Mouse (Mus musculus) testis, adult 2 months (tissue): ENCODE results near the gene Sptbn4. TPM values are rescaled to one million over a fixed set of nuclear protein-coding genes. Genes with fewer than 3 reads are reported as not detected.

Source experiments
- H3K27ac ChIP-seq: fragments of 200-500 bp; 2 replicates; pipeline ENCODE4 v1.5.1; 2012; ENCODE audit warnings: low read depth, low read length; ENCODE audit not compliant: control insufficient read depth, insufficient read depth
- H3K27me3 ChIP-seq: fragments of 200-500 bp; 2 replicates; pipeline ENCODE4 v1.6.1; 2012; ENCODE audit warnings: mild to moderate bottlenecking, low read length, moderate library complexity; ENCODE audit not compliant: control insufficient read depth, insufficient read depth
- H3K36me3 ChIP-seq: fragments of 200-500 bp; 2 replicates; pipeline ENCODE4 v1.6.1; 2012; ENCODE audit warnings: mild to moderate bottlenecking, low read length; ENCODE audit not compliant: control insufficient read depth, insufficient read depth
- H3K4me1 ChIP-seq: fragments of 200-500 bp; 2 replicates; pipeline ENCODE4 v1.6.1; 2012; ENCODE audit warnings: low read length; ENCODE audit not compliant: control insufficient read depth, insufficient read depth
- H3K4me3 ChIP-seq: fragments of 200-500 bp; 2 replicates; pipeline ENCODE4 v1.5.1; 2012; ENCODE audit warnings: low read depth, mild to moderate bottlenecking, low read length, moderate library complexity, mixed read lengths; ENCODE audit not compliant: control insufficient read depth
- CTCF ChIP-seq: fragments of 200-500 bp; IDR thresholded peaks from 2 replicates; pipeline ENCODE4 v1.5.1; 2012; ENCODE audit warnings: low read depth, mild to moderate bottlenecking, inconsistent platforms, low read length, moderate library complexity; ENCODE audit not compliant: control insufficient read depth, insufficient read depth, insufficient replicate concordance
- POLR2A ChIP-seq: fragments of 200-500 bp; IDR thresholded peaks from 2 replicates; pipeline ENCODE4 v1.6.1; 2012; ENCODE audit warnings: low read depth, mild to moderate bottlenecking, inconsistent platforms, low read length, moderate library complexity; ENCODE audit not compliant: control insufficient read depth
- polyA plus RNA-seq: library from polyadenylated mRNA; depleted of rRNA; stranded (reverse); fragments of >200 nt; gene quantifications from 2 replicates; pipeline ENCODE4 v1.2.3, GENCODE M21; 2012

The Sptbn4 gene
- polyA plus RNA-seq, 1 experiment, result 34.7 TPM

DNA sequence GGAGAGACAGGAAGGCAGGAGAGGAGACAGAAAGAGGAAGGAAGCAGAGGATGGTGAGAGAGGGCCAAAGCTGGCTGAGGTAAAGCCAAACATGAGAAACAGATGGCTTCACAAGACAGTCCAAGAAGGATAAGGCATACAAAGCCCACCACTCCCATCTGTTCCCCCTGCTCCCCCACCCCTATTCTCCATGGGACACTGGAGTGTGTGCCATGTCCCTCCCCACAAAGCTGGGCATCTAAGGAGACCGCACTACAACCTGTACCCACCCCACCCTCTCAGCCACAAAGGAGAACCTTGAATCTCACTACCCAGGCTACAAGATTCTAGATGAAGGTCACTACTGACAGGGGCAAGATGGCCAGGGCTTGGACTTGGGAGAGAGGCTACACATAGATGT is 20.1 kb downstream of the Sptbn4 start:
- H3K27ac ChIP-seq, result no peak overlapping the region
- H3K4me3 ChIP-seq, result no peak overlapping the region
- TF ChIP-seq CTCF (no peak), POLR2A (no peak)
- no peaks in the 10 kb centered on the region for H3K27me3 ChIP-seq
- H3K36me3 ChIP-seq, result no peaks in the 10 kb centered on the region
- H3K4me1 ChIP-seq, result no peaks in the 10 kb centered on the region; the same call in none of the 2 replicates

DNA sequence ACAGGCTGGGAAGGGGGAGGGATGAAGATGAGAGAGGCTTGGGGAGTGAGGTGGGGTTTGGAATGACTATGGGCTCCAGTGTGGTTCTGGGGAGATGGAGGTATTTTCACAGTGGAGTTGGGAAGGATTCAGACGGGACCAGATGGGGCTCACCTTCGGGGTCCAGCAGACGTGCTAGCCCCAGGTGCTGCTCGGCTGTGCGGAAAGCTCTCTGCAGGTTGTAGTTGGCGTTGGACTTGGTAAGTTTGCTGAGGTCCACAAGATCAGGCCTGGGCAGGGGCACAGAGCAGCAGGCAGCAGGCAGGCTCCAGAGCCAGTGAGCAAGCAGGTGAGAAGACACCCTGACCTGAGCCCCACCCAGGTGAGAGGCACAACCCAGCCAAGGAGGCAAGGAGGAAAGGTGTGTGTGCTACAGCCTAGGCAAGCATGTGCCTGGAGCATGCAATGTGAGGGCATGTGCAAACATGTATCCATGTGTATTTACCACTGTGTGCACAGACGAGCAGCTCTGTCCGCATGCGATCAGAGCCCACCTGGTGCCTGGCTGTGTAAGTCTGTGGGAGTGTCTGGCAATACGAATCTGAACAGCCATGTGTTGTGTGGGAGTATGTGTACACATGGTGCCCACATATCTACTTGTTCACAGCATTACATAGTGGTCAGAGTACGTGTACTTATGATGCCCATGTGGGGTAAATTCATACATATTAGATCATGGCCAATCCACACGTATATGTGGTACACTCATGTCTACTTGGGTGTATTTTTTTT is 23.7 kb downstream of the Sptbn4 start:
- TF ChIP-seq POLR2A (no peak), CTCF (no peak)
- Histone ChIP-seq H3K27ac (no peak overlapping the region), H3K4me3 (no peak overlapping the region), H3K27me3 (no peaks in the 10 kb centered on the region), H3K4me1 (no peaks in the 10 kb centered on the region; the same call in none of the 2 replicates), H3K36me3 (no peaks in the 10 kb centered on the region)

DNA sequence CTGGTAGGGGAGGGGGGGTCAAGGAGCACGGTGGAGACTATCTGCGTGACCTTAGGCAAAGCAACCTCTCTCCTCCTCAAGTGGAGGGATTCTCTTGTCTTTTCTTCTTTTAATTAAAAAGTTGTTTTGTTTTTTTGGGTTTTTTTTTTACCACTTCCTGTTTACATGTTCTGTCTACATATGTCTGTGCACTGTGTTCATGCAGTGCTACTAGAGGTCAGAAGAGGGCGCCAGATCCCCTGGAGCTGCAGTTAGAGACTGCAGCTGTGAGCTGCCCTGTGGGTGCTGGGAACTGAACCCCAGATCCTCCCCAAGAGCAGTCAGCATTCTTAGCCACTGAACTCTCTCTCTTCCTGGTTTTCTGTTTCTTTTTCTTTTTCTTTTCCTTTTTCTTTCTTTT is 28.4 kb downstream of the Sptbn4 start:
- Histone ChIP-seq H3K36me3 (no peaks in the 10 kb centered on the region), H3K4me1 (peaks cover 4% of the 10 kb centered on the region), H3K27me3 (no peaks in the 10 kb centered on the region), H3K27ac (no peak overlapping the region), H3K4me3 (no peak overlapping the region)
- TF ChIP-seq POLR2A (no peak), CTCF (peak; percentile 73; the same call in 1 of the 2 replicates)

DNA sequence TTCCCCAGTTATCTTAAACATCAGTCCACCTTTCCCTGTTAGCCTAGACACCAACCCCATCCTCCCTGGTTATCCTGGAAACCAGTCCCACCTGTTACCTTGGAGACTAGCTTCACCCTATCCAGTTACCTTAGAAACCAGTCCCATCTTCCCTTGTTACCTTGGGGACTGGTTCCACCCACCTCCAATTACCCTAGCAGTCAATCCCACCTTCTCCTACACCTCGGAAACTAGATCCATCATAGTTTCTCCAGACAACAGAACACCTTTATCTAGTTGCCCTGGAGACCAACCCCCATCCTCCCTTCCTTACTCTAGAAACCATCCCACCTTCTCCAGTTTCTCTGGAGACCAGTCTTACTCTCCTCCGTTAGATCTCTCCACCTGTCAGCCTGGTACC is 30.3 kb downstream of the Sptbn4 start:
- Histone ChIP-seq H3K27me3 (no peaks in the 10 kb centered on the region), H3K36me3 (no peaks in the 10 kb centered on the region), H3K27ac (no peak overlapping the region), H3K4me3 (no peak overlapping the region), H3K4me1 (peaks cover 4% of the 10 kb centered on the region)
- no peak for TF ChIP-seq CTCF
- TF ChIP-seq POLR2A, result no peak

GRCm38 (mm10) chr7:27408379-27409176 is 38.9 kb downstream of the Sptbn4 start:
- H3K27ac ChIP-seq, result no peak overlapping the region
- TF ChIP-seq POLR2A, result no peak
- peak; percentile 76 for TF ChIP-seq CTCF
- H3K4me3 ChIP-seq, result peak overlapping the region; percentile 46
- H3K4me1 ChIP-seq, result peaks cover 12% of the 10 kb centered on the region
- no peaks in the 10 kb centered on the region for H3K27me3 ChIP-seq
- H3K36me3 ChIP-seq, result no peaks in the 10 kb centered on the region

DNA sequence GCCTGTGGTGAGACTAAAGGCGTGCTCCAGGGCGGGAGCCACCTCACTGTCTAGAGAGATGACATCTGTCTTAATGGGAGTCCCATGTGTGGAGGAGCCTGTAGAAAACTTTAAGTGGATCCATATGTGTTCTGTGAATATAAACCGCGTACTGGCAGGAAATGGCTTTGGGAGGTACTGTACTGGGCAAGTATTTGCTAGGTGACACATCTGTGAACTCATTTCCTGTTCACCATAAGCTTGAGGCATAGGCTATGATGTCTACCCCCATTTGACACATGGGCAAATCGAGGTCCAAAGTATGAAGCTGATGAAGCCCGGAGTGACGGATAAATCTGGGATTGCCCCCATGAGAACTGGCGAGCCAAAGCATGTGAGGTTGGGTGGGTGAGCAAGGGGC is 39.7 kb downstream of the Sptbn4 start:
- H3K27me3 ChIP-seq, result no peaks in the 10 kb centered on the region
- TF ChIP-seq CTCF, result no peak
- TF ChIP-seq POLR2A, result no peak
- H3K36me3 ChIP-seq, result no peaks in the 10 kb centered on the region
- H3K27ac ChIP-seq, result no peak overlapping the region
- peaks cover 12% of the 10 kb centered on the region for H3K4me1 ChIP-seq
- no peak overlapping the region for H3K4me3 ChIP-seq

DNA sequence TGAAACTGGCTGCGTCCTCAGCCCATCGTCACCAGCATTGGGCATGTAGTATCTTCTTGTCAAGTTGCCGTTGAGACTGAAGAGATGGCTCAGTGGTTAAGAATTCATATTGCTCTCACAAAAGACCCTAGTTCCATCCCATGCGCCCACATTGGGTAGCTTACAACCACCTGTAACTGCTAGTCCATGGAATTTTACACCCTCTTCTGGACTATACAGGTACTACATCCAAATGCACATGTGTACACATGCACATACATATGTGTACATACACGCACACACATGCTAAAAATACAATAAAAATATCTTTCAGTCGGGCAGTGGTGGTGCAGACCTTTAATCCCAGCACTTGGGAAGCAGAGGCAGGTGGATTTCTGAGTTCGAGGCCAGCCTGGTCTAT is 41.0 kb downstream of the Sptbn4 start:
- H3K4me1 ChIP-seq, result peaks cover 12% of the 10 kb centered on the region
- TF ChIP-seq POLR2A, result no peak
- TF ChIP-seq CTCF, result no peak
- no peak overlapping the region for H3K27ac ChIP-seq
- no peaks in the 10 kb centered on the region for H3K27me3 ChIP-seq
- H3K4me3 ChIP-seq, result no peak overlapping the region
- H3K36me3 ChIP-seq, result no peaks in the 10 kb centered on the region
